In the genomic region with DNA sequence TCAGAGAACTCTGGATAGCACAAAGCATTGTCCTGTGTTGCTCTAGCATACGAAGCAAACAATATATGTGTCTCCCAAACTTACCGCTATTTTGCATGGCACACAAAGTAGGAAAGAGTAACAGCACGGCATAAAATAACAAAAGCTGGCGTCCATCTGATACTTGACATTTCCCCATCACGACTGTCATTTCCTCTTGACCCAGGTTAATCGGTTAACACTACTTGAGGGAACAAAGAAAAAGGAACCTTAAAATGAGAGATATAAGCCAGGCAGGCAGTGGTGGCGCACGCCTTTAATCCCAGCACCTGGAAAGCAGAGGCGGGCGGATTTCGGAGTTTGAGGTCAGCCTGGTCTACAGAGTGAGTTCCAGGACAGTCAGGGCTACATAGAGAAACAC, we compare ENCODE assay signal across 25 mouse cellular contexts. TPM values are rescaled to one million over a fixed set of nuclear protein-coding genes. Genes with fewer than 3 reads are reported as not detected.
"Had no signal": no experiment of that assay in that cellular context is flagged by ENCODE, and none has a peak within 500 bp of the region (broad histone marks: within the 10 kb centered on the region; RNA-seq: fewer than 3 reads in every experiment).

No protein-coding gene starts in this region.

- H3K4me1 ChIP-seq: lung, embryonic 15.5 days; neural tube, embryonic 15.5 days had no signal

- DNase-seq: kidney, adult 18-20 months; kidney, postnatal 25 days; layer of hippocampus, adult 9-11 months; lung, adult 18-20 months; lung, postnatal 10 days; lung, postnatal 36 days; retina, postnatal 1 day; thymus, adult 2 months; thymus, postnatal 14 days had no signal

- H3K36me3 ChIP-seq: lung, embryonic 15.5 days; midbrain, embryonic 12.5 days; midbrain, embryonic 15.5 days; neural tube, embryonic 12.5 days; neural tube, embryonic 15.5 days had no signal

- H3K27ac ChIP-seq: kidney, postnatal 0 days; layer of hippocampus, adult 2 months; liver, embryonic 14.5 days; lung, embryonic 15.5 days; midbrain, embryonic 12.5 days; midbrain, embryonic 15.5 days; neural tube, embryonic 12.5 days; neural tube, embryonic 15.5 days; stomach, postnatal 0 days had no signal

- H3K9me3 ChIP-seq: lung, embryonic 15.5 days; midbrain, embryonic 12.5 days; midbrain, embryonic 15.5 days; neural tube, embryonic 12.5 days; neural tube, embryonic 15.5 days had no signal

- H3K4me3 ChIP-seq: layer of hippocampus, adult 2 months; lung, embryonic 15.5 days; midbrain, embryonic 12.5 days; midbrain, embryonic 15.5 days; neural tube, embryonic 12.5 days; neural tube, embryonic 15.5 days had no signal

- ATAC-seq: midbrain, embryonic 15.5 days had no signal

- H3K4me2 ChIP-seq: liver, embryonic 11.5 days; lung, embryonic 15.5 days; midbrain, embryonic 12.5 days; midbrain, embryonic 15.5 days; neural tube, embryonic 12.5 days; neural tube, embryonic 15.5 days had no signal

- H3K9ac ChIP-seq: liver, embryonic 14.5 days; lung, embryonic 15.5 days; midbrain, embryonic 12.5 days; midbrain, embryonic 15.5 days; neural tube, embryonic 12.5 days; neural tube, embryonic 15.5 days had no signal

- H3K27me3 ChIP-seq: lung, embryonic 15.5 days; midbrain, embryonic 12.5 days; midbrain, embryonic 15.5 days; neural tube, embryonic 12.5 days; neural tube, embryonic 15.5 days had no signal

RNA-seq across cellular contexts. Expression of a gene that starts 59.7 kb away (rescaled TPM):
- total RNA-seq: layer of hippocampus, adult 2 months; layer of hippocampus, postnatal 25 days; left cerebral cortex, adult 18-20 months; left cerebral cortex, postnatal 10 days; left cerebral cortex, postnatal 36 days had no signal
- polyA plus RNA-seq: large intestine, adult 2 months; limb, embryonic 11.5 days; liver, embryonic 11.5 days; liver, embryonic 14.5 days; midbrain, embryonic 12.5 days; midbrain, embryonic 15.5 days; neural tube, embryonic 12.5 days; neural tube, embryonic 15.5 days; thymus, adult 2 months had no signal
